Mouse (Mus musculus): ENCODE measurements around the gene Olfr473.

- TF ChIP-seq HCFC1 (IDR thresholded peaks at IDR 0.05; ENCODE audit: borderline replicate concordance, insufficient read depth, low read length) = no peak
- TF ChIP-seq ZC3H11A (IDR thresholded peaks at IDR 0.05; ENCODE audit: borderline replicate concordance, low read depth, low read length) = no peak
Measured at GRCm38 (mm10) chr7:107964503-107964902, 34.3 kb downstream of the Olfr473 start, which contains the start of gene Olfr476.
